ENCODE assay signal across 27 mouse cellular contexts in genomic region chr6:136654470-136654869, GRCm38 (mm10). TPM values are rescaled to one million over a fixed set of nuclear protein-coding genes. Genes with fewer than 3 reads are reported as not detected.
DNase-seq lines count a peak whose midpoint lies in the region; ATAC-seq and TF ChIP-seq lines count a peak whose summit lies in the region.
"Had no signal": no experiment of that assay in that cellular context is flagged by ENCODE, and none has a peak within 500 bp of the region (broad histone marks: within the 10 kb centered on the region; RNA-seq: fewer than 3 reads in every experiment).

No protein-coding gene starts in this region.

- TF ChIP-seq EP300 in MEL (IDR thresholded peaks at IDR 0.05; ENCODE audit: low read depth in 1 of 2, low read length in 2 of 2) = no peak

- no peak for TF ChIP-seq CTCF in liver, adult 2 months (IDR thresholded peaks at IDR 0.05; ENCODE audit: low read depth, low read length)
- no peak for TF ChIP-seq CTCF in MEL (IDR thresholded peaks at IDR 0.05 in 2 of 3, conservative IDR thresholded peaks at IDR 0.05 in 1 of 3; ENCODE audit: control insufficient read depth in 1 of 3, insufficient read depth in 1 of 3, low read depth in 2 of 3, low read length in 3 of 3, poor library complexity in 1 of 3, severe bottlenecking in 1 of 3)

- no peaks in the 10 kb centered on the region for H3K36me3 ChIP-seq in liver, adult 2 months (ENCODE audit: control insufficient read depth, insufficient read depth, low read length)
- H3K36me3 ChIP-seq in liver, embryonic 12.5 days = no peaks in the 10 kb centered on the region
- H3K36me3 ChIP-seq in MEL (ENCODE audit: control insufficient read depth in 1 of 2, insufficient read depth in 2 of 2, low read length in 2 of 2) = no peaks in the 10 kb centered on the region
- H3K36me3 ChIP-seq: embryonic facial prominence, embryonic 12.5 days; embryonic facial prominence, embryonic 15.5 days; heart, embryonic 12.5 days; heart, embryonic 15.5 days; hindbrain, embryonic 10.5 days; hindbrain, embryonic 13.5 days had no signal

- no peaks in the 10 kb centered on the region for H3K27me3 ChIP-seq in liver, adult 2 months (ENCODE audit: control insufficient read depth, insufficient read depth, low read length)
- H3K27me3 ChIP-seq in liver, embryonic 12.5 days (replicated peaks) = peaks cover 6% of the 10 kb centered on the region
- no peaks in the 10 kb centered on the region for H3K27me3 ChIP-seq in MEL (ENCODE audit: control insufficient read depth in 1 of 2, insufficient read depth in 2 of 2, low read length in 2 of 2)
- H3K27me3 ChIP-seq: embryonic facial prominence, embryonic 12.5 days; embryonic facial prominence, embryonic 15.5 days; heart, embryonic 15.5 days; hindbrain, embryonic 13.5 days; Patski had no signal

- no peak for ATAC-seq in liver, embryonic 12.5 days
- ATAC-seq in megakaryocyte, adult 5-6 weeks (ENCODE audit: poor library complexity, severe bottlenecking) = peak; percentile 62
- peak; percentile 8; the same call in 1 of the 2 replicates for ATAC-seq in monocyte, adult 5-6 weeks (replicated peaks; ENCODE audit: insufficient number of reproducible peaks, low FRiP score, low TSS enrichment, poor library complexity, severe bottlenecking)
- ATAC-seq: forebrain, embryonic 14.5 days; forebrain, postnatal 0 days; hindbrain, embryonic 16.5 days; Patski had no signal

- H3K4me2 ChIP-seq in liver, embryonic 12.5 days = no peak overlapping the region
- H3K4me2 ChIP-seq: embryonic facial prominence, embryonic 12.5 days; embryonic facial prominence, embryonic 15.5 days; heart, embryonic 12.5 days; heart, embryonic 15.5 days; hindbrain, embryonic 13.5 days had no signal

- 89% methylated on average over 20 of the region's 20 CpGs for WGBS in liver, adult 2 months
- 68% methylated on average over 20 of the region's 20 CpGs for WGBS in liver, embryonic 12.5 days (ENCODE audit: insufficient replicate concordance)

- no peak overlapping the region for H3K27ac ChIP-seq in liver, adult 2 months (replicated peaks; ENCODE audit: insufficient read depth, low read depth, low read length)
- no peak overlapping the region for H3K27ac ChIP-seq in liver, embryonic 12.5 days
- H3K27ac ChIP-seq in MEL (ENCODE audit: control insufficient read depth, low read depth, low read length) = no peak overlapping the region
- H3K27ac ChIP-seq: embryonic facial prominence, embryonic 12.5 days; embryonic facial prominence, embryonic 15.5 days; gastrocnemius, adult 2 months; heart, embryonic 15.5 days; hindbrain, embryonic 10.5 days; hindbrain, embryonic 13.5 days had no signal

- H3K9me3 ChIP-seq in liver, embryonic 12.5 days (replicated peaks) = no peaks in the 10 kb centered on the region
- no peaks in the 10 kb centered on the region for H3K9me3 ChIP-seq in MEL (replicated peaks; ENCODE audit: insufficient read depth, low read length)
- H3K9me3 ChIP-seq: embryonic facial prominence, embryonic 12.5 days; embryonic facial prominence, embryonic 15.5 days; heart, embryonic 12.5 days; heart, embryonic 15.5 days; hindbrain, embryonic 10.5 days; hindbrain, embryonic 13.5 days had no signal

- peak; percentile 25 for DNase-seq in liver, adult 2 months (ENCODE audit: extremely low read depth, low read depth, low spot score)
- peak; percentile 20 for DNase-seq in MEL (ENCODE audit: low read depth, low spot score)
- no peak for DNase-seq in lung, postnatal 36 days
- no peak for DNase-seq in cerebellum, postnatal 10 days
- DNase-seq: adrenal gland, adult 2 months; adrenal gland, postnatal 14 days; cerebellum, adult 11 months; cerebellum, adult 2 months; cerebellum, adult 9-11 months; forebrain, postnatal 0 days; gastrocnemius, adult 2 months; gastrocnemius, postnatal 14 days; heart, adult 18-20 months; heart, postnatal 10 days; heart, postnatal 36 days had no signal

- H3K79me2 ChIP-seq in liver, adult 2 months (ENCODE audit: control insufficient read depth, insufficient read depth, low read length) = no peaks in the 10 kb centered on the region
- no peaks in the 10 kb centered on the region for H3K79me2 ChIP-seq in MEL (ENCODE audit: control insufficient read depth, insufficient read depth, low read length, poor library complexity)

- no peak for TF ChIP-seq RAD21 in MEL (IDR thresholded peaks at IDR 0.05; ENCODE audit: low read depth, low read length)

- TF ChIP-seq POLR2A in liver, adult 2 months (IDR thresholded peaks at IDR 0.05; ENCODE audit: extremely low read depth, insufficient read depth, low read length) = no peak
- no peak for TF ChIP-seq POLR2A in MEL (IDR thresholded peaks at IDR 0.05; ENCODE audit: control insufficient read depth in 1 of 2, insufficient read depth in 1 of 2, low read depth in 1 of 2, low read length in 2 of 2, poor library complexity in 1 of 2)

- H3K4me3 ChIP-seq in liver, adult 2 months (ENCODE audit: insufficient read depth, low read depth, low read length) = no peak overlapping the region
- H3K4me3 ChIP-seq in liver, embryonic 12.5 days = no peak overlapping the region
- no peak overlapping the region for H3K4me3 ChIP-seq in MEL (ENCODE audit: control insufficient read depth in 1 of 2, insufficient read depth in 1 of 2, low read depth in 2 of 2, low read length in 2 of 2)
- H3K4me3 ChIP-seq: embryonic facial prominence, embryonic 12.5 days; embryonic facial prominence, embryonic 15.5 days; gastrocnemius, adult 2 months; heart, embryonic 12.5 days; heart, embryonic 15.5 days; hindbrain, embryonic 10.5 days; hindbrain, embryonic 13.5 days had no signal

- H3K9ac ChIP-seq in liver, adult 2 months (ENCODE audit: low read depth, low read length) = no peak overlapping the region
- no peak overlapping the region for H3K9ac ChIP-seq in liver, embryonic 12.5 days
- H3K9ac ChIP-seq in MEL (ENCODE audit: control insufficient read depth, low read depth, low read length, poor library complexity, severe bottlenecking) = no peak overlapping the region
- H3K9ac ChIP-seq: embryonic facial prominence, embryonic 12.5 days; embryonic facial prominence, embryonic 15.5 days; forebrain, postnatal 0 days; heart, embryonic 12.5 days; heart, embryonic 15.5 days; hindbrain, embryonic 13.5 days had no signal

- peaks cover 7% of the 10 kb centered on the region for H3K4me1 ChIP-seq in liver, adult 2 months (ENCODE audit: control insufficient read depth, insufficient read depth, low read length)
- 0 out of 2 replicates have a peak, but pooled peaks cover 3% of the 10 kb centered on the region for H3K4me1 ChIP-seq in liver, embryonic 12.5 days
- no peaks in the 10 kb centered on the region; a peak in 1 of 4 replicates for H3K4me1 ChIP-seq in MEL (ENCODE audit: control insufficient read depth in 1 of 2, insufficient read depth in 2 of 2, low read length in 2 of 2)
- H3K4me1 ChIP-seq: embryonic facial prominence, embryonic 12.5 days; embryonic facial prominence, embryonic 15.5 days; hindbrain, embryonic 10.5 days; hindbrain, embryonic 13.5 days had no signal

TF ChIP-seq in MEL, 35 proteins besides CTCF, POLR2A, EP300 and RAD21:
- TF ChIP-seq TBP (IDR thresholded peaks at IDR 0.05; ENCODE audit: low read depth, low read length) = no peak
- TF ChIP-seq RCOR1 (IDR thresholded peaks at IDR 0.05; ENCODE audit: low read depth, low read length) = no peak
- no peak for TF ChIP-seq GATA1 (IDR thresholded peaks at IDR 0.05; ENCODE audit: low read depth, low read length)
- TF ChIP-seq JUND (IDR thresholded peaks at IDR 0.05; ENCODE audit: low read depth, low read length) = no peak
- no peak for TF ChIP-seq E2F4 (IDR thresholded peaks at IDR 0.05; ENCODE audit: borderline replicate concordance, low read depth, low read length)
- TF ChIP-seq HCFC1 (IDR thresholded peaks at IDR 0.05; ENCODE audit: low read depth, low read length) = no peak
- no peak for TF ChIP-seq MYB (IDR thresholded peaks at IDR 0.05; ENCODE audit: low read depth, low read length)
- no peak for TF ChIP-seq ZKSCAN1 (IDR thresholded peaks at IDR 0.05; ENCODE audit: low read depth, low read length)
- TF ChIP-seq ZNF384 (IDR thresholded peaks at IDR 0.05; ENCODE audit: low read depth, low read length) = no peak
- no peak for TF ChIP-seq USF2 (IDR thresholded peaks at IDR 0.05; ENCODE audit: borderline replicate concordance in 1 of 2, insufficient read depth in 1 of 2, low read depth in 1 of 2, low read length in 2 of 2)
- TF ChIP-seq TCF12 (IDR thresholded peaks at IDR 0.05; ENCODE audit: low read depth, low read length) = no peak
- no peak for TF ChIP-seq POLR2AphosphoS2 (IDR thresholded peaks at IDR 0.05; ENCODE audit: low read length)
- TF ChIP-seq USF1 (IDR thresholded peaks at IDR 0.05; ENCODE audit: low read depth, low read length) = no peak

RNA-seq across cellular contexts. Expression of gene Plbd1, which starts 7.3 kb away (rescaled TPM):
- total RNA-seq in liver, adult 2 months (2014; rRNA removed) = 30.5 and 53.5 TPM in 2 replicates
- polyA plus RNA-seq in liver, adult 2 months (2012; rRNA removed) = 27.5 and 31.4 TPM in 2 replicates
- 1.7 and 2.0 TPM in 2 replicates for polyA plus RNA-seq in liver, embryonic 12.5 days (2016; fragmentation: Nextera tagmentation; extraction: Ambion mirVana)
- not detected in 2 replicates for total RNA-seq in MEL (2012; rRNA removed)
- not detected for polyA plus RNA-seq in MEL (2012; ENCODE audit: insufficient read depth in 1 of 2, insufficient read length in 2 of 2, low read depth in 1 of 2, low replicate concordance in 2 of 2, missing spikeins in 1 of 2)
- total RNA-seq in megakaryocyte, adult 5-6 weeks (2015) = 346 and 350 TPM in 2 replicates
- total RNA-seq in megakaryocyte, adult 5-6 weeks (2017) = 290 and 300 TPM in 2 replicates
- total RNA-seq in monocyte, adult 5-6 weeks (2017) = 233 to 370 TPM (median 331 TPM) in 3 replicates
- polyA plus RNA-seq: Patski had no signal

Comparison
In these comparisons a context has a peak if more than half of its experiments do, and no peak if none do; other contexts are left out.
1. DNase-seq: peak in liver, adult 2 months (single experiment) and MEL (single experiment); none in lung, postnatal 36 days (single experiment) and cerebellum, postnatal 10 days (0 of 2).
2. RNA of gene Plbd1, which starts 7.3 kb away (total RNA-seq): 290 to 350 TPM in megakaryocyte, adult 5-6 weeks, 233 to 370 TPM in monocyte, adult 5-6 weeks and 30.5 to 53.5 TPM in liver, adult 2 months; not detected in MEL; every median in the first group is over 10 times any median in the second.